Mouse (Mus musculus): Measurements from ENCODE around the gene Trcg1. TPM values are rescaled to one million over a fixed set of nuclear protein-coding genes. Genes with fewer than 3 reads are reported as not detected.

Gene Trcg1
- polyA plus RNA-seq, 1 experiment from 2014 or later, result not detected

DNA sequence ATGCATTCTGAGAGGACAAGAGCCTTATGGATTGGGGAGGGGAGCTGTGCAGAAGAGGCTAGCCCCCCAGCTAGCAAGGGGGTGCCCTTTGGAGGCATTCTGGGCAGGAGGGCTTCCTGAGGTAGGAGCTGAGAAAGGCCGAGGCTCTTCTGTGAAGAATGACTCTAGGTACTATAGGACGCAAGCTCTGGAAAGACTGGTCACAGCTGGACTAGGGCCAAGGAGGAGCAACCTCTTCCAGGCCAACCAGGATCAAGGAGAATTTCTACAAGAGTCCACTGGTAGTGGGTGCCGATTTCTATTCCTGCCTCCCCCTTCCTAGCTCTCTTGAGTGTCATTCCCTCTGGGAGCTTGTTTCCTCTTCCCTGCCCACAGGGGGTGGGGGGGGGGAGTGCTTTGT lies 46.3 kb downstream of the Trcg1 start:
- Histone ChIP-seq H3K4me3 (ENCODE audit: low read depth, low read length) (no peak overlapping the region), H3K4me1 (ENCODE audit: control insufficient read depth, insufficient read depth, low read length) (peaks cover 12% of the 10 kb centered on the region), H3K27me3 (replicated peaks; ENCODE audit: control insufficient read depth, insufficient read depth, low read length) (no peaks in the 10 kb centered on the region), H3K27ac (replicated peaks; ENCODE audit: low read depth, low read length) (no peak overlapping the region), H3K9ac (ENCODE audit: low read depth, low read length) (no peak overlapping the region), H3K4me2 (ENCODE audit: low read depth, low read length) (no peak overlapping the region), H3K36me3 (ENCODE audit: control insufficient read depth, insufficient read depth, low read length) (no peaks in the 10 kb centered on the region), H3K9me3 (ENCODE audit: control insufficient read depth, low read length) (no peaks in the 10 kb centered on the region)
- ATAC-seq (ENCODE audit: low read depth) (no peak), DNase-seq (ENCODE audit: low spot score) (no peak)
- 84% methylated on average over 3 of the region's 3 CpGs for WGBS

DNA sequence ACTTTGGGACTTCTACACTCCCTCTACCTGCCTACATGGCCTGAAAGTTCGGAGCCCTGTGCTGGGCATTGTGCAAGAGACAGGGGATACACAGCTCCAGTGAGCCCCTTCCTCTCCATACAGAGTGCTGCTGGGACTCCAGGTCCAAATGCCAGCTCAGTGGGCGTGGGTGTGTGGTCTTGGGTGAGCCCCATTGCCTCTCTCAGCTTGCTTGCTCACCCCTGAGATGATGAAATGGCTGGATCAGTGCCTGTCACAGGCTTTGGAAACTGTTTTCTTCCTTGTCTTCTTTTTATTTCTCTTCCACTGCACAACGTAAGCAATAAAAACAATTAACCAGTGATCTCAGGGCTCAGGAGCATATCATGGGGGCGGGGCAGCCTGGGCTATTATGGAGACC lies 47.0 kb downstream of the Trcg1 start:
- Histone ChIP-seq H3K4me1 (ENCODE audit: control insufficient read depth, insufficient read depth, low read length) (peaks cover 8% of the 10 kb centered on the region), H3K36me3 (ENCODE audit: control insufficient read depth, insufficient read depth, low read length) (no peaks in the 10 kb centered on the region), H3K27me3 (replicated peaks; ENCODE audit: control insufficient read depth, insufficient read depth, low read length) (no peaks in the 10 kb centered on the region), H3K9ac (ENCODE audit: low read depth, low read length) (no peak overlapping the region), H3K4me2 (ENCODE audit: low read depth, low read length) (no peak overlapping the region), H3K4me3 (ENCODE audit: low read depth, low read length) (no peak overlapping the region), H3K9me3 (ENCODE audit: control insufficient read depth, low read length) (no peaks in the 10 kb centered on the region), H3K27ac (replicated peaks; ENCODE audit: low read depth, low read length) (no peak overlapping the region)
- ATAC-seq (ENCODE audit: low read depth) (no peak), DNase-seq (ENCODE audit: low spot score) (no peak)
- 69% methylated on average over 3 of the region's 4 CpGs for WGBS

DNA sequence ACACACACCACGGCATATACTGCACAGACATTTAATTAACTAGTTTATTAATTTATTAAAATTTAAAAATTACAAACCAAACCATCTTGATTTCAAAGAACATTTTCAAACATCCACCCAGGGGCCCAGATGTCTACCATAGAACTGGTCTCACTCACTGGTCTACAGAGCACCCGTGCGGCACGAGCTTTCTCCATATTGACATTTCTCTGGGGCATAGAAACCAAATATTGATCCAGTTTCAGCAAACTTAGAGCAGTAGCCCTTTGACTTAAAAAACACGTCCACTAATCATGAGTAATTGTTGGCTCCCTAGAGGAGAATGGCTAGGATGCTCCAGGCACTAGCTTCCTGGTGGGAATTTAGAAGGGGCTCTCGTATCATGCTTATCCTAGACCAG lies 50.8 kb downstream of the Trcg1 start:
- H3K36me3 ChIP-seq (ENCODE audit: control insufficient read depth, insufficient read depth, low read length), result no peaks in the 10 kb centered on the region
- H3K4me1 ChIP-seq (ENCODE audit: control insufficient read depth, insufficient read depth, low read length), result no peaks in the 10 kb centered on the region
- ATAC-seq (ENCODE audit: low read depth), result no peak
- WGBS, result 79% methylated on average over 6 of the region's 6 CpGs
- no peak overlapping the region for H3K9ac ChIP-seq (ENCODE audit: low read depth, low read length)
- no peak overlapping the region for H3K27ac ChIP-seq (replicated peaks; ENCODE audit: low read depth, low read length)
- H3K9me3 ChIP-seq (ENCODE audit: control insufficient read depth, low read length), result no peaks in the 10 kb centered on the region
- H3K4me3 ChIP-seq (ENCODE audit: low read depth, low read length), result no peak overlapping the region
- no peak for DNase-seq (ENCODE audit: low spot score)
- no peak overlapping the region for H3K4me2 ChIP-seq (ENCODE audit: low read depth, low read length)
- no peaks in the 10 kb centered on the region for H3K27me3 ChIP-seq (replicated peaks; ENCODE audit: control insufficient read depth, insufficient read depth, low read length)

DNA sequence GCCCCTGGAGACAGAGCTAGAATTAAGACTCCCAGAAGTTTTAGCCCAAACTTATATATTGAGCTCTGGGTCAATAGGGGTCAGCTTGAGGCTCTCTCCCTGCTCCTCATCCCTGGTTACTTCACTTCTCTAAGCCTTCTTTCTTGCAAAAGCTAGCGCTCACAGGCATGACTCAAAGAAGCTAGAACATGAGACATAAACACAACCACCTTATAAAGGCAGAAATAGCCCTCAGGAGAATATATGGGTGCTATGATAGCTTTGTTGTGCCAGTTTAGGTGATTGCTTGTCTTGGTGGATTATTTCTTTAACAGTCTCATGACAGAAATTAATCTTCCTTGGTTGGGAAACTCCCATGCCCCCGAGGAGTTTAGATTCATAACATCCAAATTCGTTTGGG lies 58.5 kb downstream of the Trcg1 start:
- H3K9ac ChIP-seq (ENCODE audit: low read depth, low read length), result no peak overlapping the region
- H3K27me3 ChIP-seq (replicated peaks; ENCODE audit: control insufficient read depth, insufficient read depth, low read length), result no peaks in the 10 kb centered on the region
- no peaks in the 10 kb centered on the region for H3K9me3 ChIP-seq (ENCODE audit: control insufficient read depth, low read length)
- no peak overlapping the region for H3K27ac ChIP-seq (replicated peaks; ENCODE audit: low read depth, low read length)
- H3K4me3 ChIP-seq (ENCODE audit: low read depth, low read length), result no peak overlapping the region
- 74% methylated on average over 3 of the region's 3 CpGs for WGBS
- H3K4me2 ChIP-seq (ENCODE audit: low read depth, low read length), result no peak overlapping the region
- H3K4me1 ChIP-seq (ENCODE audit: control insufficient read depth, insufficient read depth, low read length), result no peaks in the 10 kb centered on the region
- ATAC-seq (ENCODE audit: low read depth) (no peak), DNase-seq (ENCODE audit: low spot score) (no peak)
- no peaks in the 10 kb centered on the region for H3K36me3 ChIP-seq (ENCODE audit: control insufficient read depth, insufficient read depth, low read length)

DNA sequence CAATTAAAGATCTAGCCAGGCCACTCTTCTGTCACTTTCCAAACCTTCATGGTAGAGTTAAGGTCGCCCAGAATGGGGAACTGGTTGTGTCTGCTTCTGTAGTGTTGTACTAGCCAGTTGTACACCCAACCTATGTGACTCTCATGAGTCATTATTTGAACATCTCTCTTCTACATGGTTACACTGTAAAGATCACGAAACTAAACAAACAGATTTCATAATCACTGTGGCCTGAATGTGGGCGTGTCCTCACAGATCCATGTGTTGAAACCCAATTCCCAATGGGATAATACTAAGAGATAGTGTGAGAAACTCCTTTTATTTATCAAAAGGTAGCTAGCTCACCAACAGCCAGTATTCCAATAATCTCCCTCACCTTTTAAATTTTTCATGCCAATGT lies 59.3 kb downstream of the Trcg1 start:
- Histone ChIP-seq H3K4me2 (ENCODE audit: low read depth, low read length) (no peak overlapping the region), H3K27me3 (replicated peaks; ENCODE audit: control insufficient read depth, insufficient read depth, low read length) (no peaks in the 10 kb centered on the region), H3K4me1 (ENCODE audit: control insufficient read depth, insufficient read depth, low read length) (no peaks in the 10 kb centered on the region), H3K27ac (replicated peaks; ENCODE audit: low read depth, low read length) (no peak overlapping the region), H3K36me3 (ENCODE audit: control insufficient read depth, insufficient read depth, low read length) (no peaks in the 10 kb centered on the region), H3K9ac (ENCODE audit: low read depth, low read length) (no peak overlapping the region), H3K4me3 (ENCODE audit: low read depth, low read length) (no peak overlapping the region), H3K9me3 (ENCODE audit: control insufficient read depth, low read length) (no peaks in the 10 kb centered on the region)
- DNase-seq (ENCODE audit: low spot score), result no peak
- ATAC-seq (ENCODE audit: low read depth), result no peak
- WGBS, result 83% methylated on average over 3 of the region's 3 CpGs

DNA sequence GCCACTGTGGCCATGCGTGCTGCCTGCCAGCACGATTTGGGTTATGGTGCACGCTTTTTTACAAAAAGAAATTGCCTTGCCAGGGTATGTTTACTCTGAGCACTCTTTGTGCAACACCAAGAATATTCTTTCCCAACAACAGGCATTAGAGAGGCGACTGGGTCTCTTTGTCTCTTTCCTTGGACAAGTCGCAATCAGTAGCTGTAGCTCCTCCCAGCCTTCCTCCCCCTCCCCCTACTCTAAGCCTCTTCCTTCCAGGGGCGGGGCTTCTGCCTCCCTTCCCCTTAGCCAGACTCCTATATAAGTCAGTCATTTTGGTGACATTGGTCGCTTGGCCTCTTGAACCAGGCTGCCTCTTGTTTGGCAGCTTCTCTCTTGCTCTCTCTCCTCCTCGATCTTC lies 59.9 kb downstream of the Trcg1 start:
- DNase-seq (ENCODE audit: low spot score) (no peak), ATAC-seq (ENCODE audit: low read depth) (no peak)
- H3K4me1 ChIP-seq (ENCODE audit: control insufficient read depth, insufficient read depth, low read length), result no peaks in the 10 kb centered on the region
- H3K27ac ChIP-seq (replicated peaks; ENCODE audit: low read depth, low read length), result no peak overlapping the region
- H3K9me3 ChIP-seq (ENCODE audit: control insufficient read depth, low read length), result no peaks in the 10 kb centered on the region
- H3K4me2 ChIP-seq (ENCODE audit: low read depth, low read length), result no peak overlapping the region
- H3K36me3 ChIP-seq (ENCODE audit: control insufficient read depth, insufficient read depth, low read length), result no peaks in the 10 kb centered on the region
- 67% methylated on average over 8 of the region's 8 CpGs for WGBS
- no peaks in the 10 kb centered on the region for H3K27me3 ChIP-seq (replicated peaks; ENCODE audit: control insufficient read depth, insufficient read depth, low read length)
- no peak overlapping the region for H3K4me3 ChIP-seq (ENCODE audit: low read depth, low read length)
- no peak overlapping the region for H3K9ac ChIP-seq (ENCODE audit: low read depth, low read length)

DNA sequence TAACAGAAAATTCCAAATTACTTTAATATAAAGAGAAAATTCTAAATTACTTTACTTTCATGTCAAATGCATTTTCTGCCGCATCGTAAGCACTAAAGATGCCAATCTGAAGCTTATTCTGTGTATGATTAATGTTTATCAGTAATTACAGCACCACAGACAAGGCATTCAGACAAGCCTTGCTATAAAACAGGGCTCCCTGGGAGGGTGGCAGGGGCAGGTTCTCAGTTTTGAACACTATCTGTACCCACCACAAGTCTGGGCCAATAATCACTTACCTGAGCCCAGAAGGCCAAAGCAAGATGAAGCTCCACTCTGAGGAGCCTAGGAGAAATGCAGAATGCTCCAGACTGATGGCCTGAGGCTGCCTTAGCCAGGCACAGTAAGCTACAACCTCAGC lies 61.6 kb downstream of the Trcg1 start:
- H3K4me1 ChIP-seq (ENCODE audit: control insufficient read depth, insufficient read depth, low read length), result no peaks in the 10 kb centered on the region
- H3K27ac ChIP-seq (replicated peaks; ENCODE audit: low read depth, low read length), result no peak overlapping the region
- DNase-seq (ENCODE audit: low spot score) (no peak), ATAC-seq (ENCODE audit: low read depth) (no peak)
- no peaks in the 10 kb centered on the region for H3K9me3 ChIP-seq (ENCODE audit: control insufficient read depth, low read length)
- WGBS, result 91% methylated on average over 2 of the region's 2 CpGs
- no peaks in the 10 kb centered on the region for H3K36me3 ChIP-seq (ENCODE audit: control insufficient read depth, insufficient read depth, low read length)
- no peak overlapping the region for H3K4me3 ChIP-seq (ENCODE audit: low read depth, low read length)
- H3K9ac ChIP-seq (ENCODE audit: low read depth, low read length), result no peak overlapping the region
- H3K4me2 ChIP-seq (ENCODE audit: low read depth, low read length), result no peak overlapping the region
- no peaks in the 10 kb centered on the region for H3K27me3 ChIP-seq (replicated peaks; ENCODE audit: control insufficient read depth, insufficient read depth, low read length)

Other genes with a start within 250 kb of the Trcg1 start
- 32.9 and 33.7 TPM in 2 replicates for gene Ptpn9, start 241.6 kb upstream of the Trcg1 start, polyA plus RNA-seq (2014; fragmentation: Nextera tagmentation; extraction: Ambion mirVana)
- gene Sin3a, start 164.5 kb upstream of the Trcg1 start, polyA plus RNA-seq (2014; fragmentation: Nextera tagmentation; extraction: Ambion mirVana), result 32.4 and 38.6 TPM in 2 replicates
- 38.2 and 42.4 TPM in 2 replicates for gene Man2c1, start 105.9 kb upstream of the Trcg1 start, polyA plus RNA-seq (2014; fragmentation: Nextera tagmentation; extraction: Ambion mirVana)
- gene Neil1, start 88.3 kb upstream of the Trcg1 start, polyA plus RNA-seq (2014; fragmentation: Nextera tagmentation; extraction: Ambion mirVana), result 6.5 and 7.7 TPM in 2 replicates
- gene Commd4, start 78.2 kb upstream of the Trcg1 start, polyA plus RNA-seq (2014; fragmentation: Nextera tagmentation; extraction: Ambion mirVana), result 83.0 and 89.9 TPM in 2 replicates
- gene 1700017B05Rik, start 26.1 kb downstream of the Trcg1 start, polyA plus RNA-seq (2014; fragmentation: Nextera tagmentation; extraction: Ambion mirVana), result 19.5 and 19.6 TPM in 2 replicates
- 20.2 and 25.2 TPM in 2 replicates for gene Ppcdc, start 203.6 kb downstream of the Trcg1 start, polyA plus RNA-seq (2014; fragmentation: Nextera tagmentation; extraction: Ambion mirVana)
- gene Scamp5, start 231.5 kb downstream of the Trcg1 start, polyA plus RNA-seq (2014; fragmentation: Nextera tagmentation; extraction: Ambion mirVana), result 10.9 and 14.5 TPM in 2 replicates

All from embryonic facial prominence, embryonic 14.5 days (tissue).